Mouse (Mus musculus) c-Kit-positive CD71-negative TER-119-negative erythroid progenitor cells, embryonic 14.5 days (primary cell): ENCODE measurements around the gene Ccdc28a.
A peak's percentile ranks its signal among the peaks of the same experiment; 100 is the strongest.

ENCODE experiments used
- DNase-seq: peaks from one replicate; pipeline ENCODE4 v3.0.0-alpha.2; 2013; ENCODE audit warnings: low read depth

The Ccdc28a gene

DNA sequence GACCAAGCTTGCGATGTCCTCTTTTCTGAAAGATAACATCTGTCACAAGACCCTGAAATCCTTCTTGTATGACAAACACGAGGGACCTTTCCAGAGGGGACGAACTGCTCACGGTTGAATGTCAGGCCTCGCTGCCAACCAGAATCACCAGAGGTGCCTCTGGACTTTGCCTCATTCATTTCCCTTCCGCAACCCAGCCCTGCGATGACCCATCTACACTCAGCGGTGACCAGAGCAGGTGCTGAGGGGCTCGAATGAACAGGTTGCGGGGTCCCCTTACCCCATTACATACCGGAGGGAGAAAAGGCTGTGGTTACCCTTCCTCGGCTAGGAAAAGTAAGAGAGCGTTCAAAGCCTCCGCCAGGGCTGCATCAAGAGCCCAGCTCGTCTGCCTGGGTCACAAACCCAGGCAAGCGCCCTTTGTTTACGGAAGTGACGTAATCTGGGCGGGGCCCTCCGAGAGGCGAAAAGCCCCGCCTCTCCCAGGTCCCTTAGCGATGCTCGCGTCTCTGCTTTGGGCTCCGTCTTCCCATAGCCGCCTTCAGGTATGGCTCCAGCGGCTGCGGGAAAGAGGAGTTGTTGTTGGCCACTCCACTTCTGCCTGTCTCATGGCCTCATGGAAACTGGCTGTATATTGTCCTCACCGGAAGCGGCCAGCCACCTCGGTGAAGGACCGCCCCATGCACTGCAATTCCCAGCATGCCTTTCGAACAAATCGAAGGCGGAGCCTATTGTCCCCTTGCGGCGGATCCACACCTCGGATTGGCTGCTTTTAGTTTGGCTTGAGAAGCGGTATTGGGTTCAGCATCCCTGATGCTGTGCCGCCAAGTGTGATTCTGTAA lies at the start of gene Ccdc28a:
Gene Ccdc28a, minus strand, starts transcription at position 439 of the 842 bp plus-strand sequence.
- peak; percentile 92 for DNase-seq

- DNase-seq = no peak
Observed at GRCm38 (mm10) chr10:18283991-18284390, 49.2 kb upstream of the Ccdc28a start.

DNA sequence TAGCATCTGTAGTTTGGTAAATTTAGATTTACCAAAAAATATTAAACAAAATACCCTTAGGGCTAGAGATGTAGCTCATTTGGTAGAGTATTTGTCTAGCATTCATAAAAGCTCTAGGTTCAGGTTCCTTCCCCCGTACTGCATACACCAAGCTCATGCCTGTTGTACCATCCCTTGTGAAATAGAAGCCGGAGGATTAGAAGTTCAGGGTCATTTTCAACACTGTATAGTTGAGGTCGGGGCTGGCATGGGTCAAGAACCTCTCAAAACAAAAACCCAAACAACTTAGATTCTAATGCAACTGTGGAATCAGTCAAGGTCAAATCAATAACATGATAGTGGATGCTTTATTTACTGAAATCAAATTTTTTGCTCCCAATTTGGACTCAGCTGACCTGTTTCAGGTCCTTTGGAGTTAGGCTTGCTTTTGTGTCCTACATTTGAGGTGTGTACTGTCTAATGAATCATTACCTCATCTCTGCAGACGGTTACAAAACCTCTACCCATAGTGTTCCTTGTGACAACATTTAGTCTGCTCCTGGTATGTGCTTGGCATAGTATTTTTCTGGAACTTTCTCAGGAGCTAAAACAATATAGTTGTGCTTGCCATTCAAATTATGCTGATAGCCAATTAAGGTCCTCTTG lies 41.4 kb upstream of the Ccdc28a start:
- DNase-seq = no peak

- DNase-seq = no peak
Observed at GRCm38 (mm10) chr10:18251345-18251744, 16.5 kb upstream of the Ccdc28a start.

DNA sequence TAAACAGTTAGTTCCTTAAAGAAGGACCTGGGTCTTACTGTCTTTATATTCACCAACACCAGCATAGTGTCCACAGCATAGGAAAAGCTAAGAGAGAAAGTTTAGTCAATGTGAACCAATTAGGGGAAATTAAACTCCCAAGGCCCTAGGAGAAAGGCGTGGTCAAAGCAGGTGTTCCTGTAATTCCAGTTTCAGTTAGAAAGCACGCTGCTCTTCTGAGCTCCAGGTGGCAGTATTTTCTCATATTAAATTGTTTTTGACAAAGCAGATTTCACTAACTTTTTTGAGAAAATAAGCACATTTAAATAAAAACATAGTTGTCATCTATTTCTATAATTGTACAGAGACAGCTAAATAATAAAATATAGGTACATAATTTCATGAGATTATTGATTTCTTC lies 8.8 kb upstream of the Ccdc28a start:
- DNase-seq = no peak

GRCm38 (mm10) chr10:18237191-18237590 lies 2.4 kb upstream of the Ccdc28a start:
- no peak for DNase-seq

DNA sequence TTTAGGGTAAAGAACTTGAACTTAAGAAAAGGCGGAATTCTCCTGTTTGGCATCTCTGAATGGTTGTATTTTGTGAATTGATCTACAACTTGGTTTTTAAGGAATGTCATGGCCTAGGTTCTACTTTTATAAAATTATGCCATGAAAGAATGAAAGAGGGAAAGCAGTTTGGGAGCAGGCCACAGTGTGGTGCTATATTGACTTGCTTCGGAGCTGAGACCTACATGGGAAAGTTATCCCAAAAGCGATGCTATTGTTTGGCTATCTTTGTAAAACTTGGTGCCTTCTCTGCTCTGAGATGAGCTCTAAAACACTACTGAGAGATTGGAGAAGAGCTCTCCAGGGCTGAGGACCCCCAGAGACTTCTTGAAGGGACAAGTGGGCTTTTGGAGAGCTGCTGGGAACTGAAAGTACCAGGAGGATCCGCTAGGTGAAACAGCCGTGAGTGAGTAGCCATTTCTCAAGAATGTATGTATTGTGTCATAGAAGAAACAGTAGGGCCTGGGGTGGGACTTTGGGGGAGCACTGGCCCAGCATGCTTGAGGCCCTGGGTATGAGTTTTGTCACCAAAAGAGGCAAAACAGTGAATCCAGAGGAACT lies 1.6 kb upstream of the Ccdc28a start:
- no peak for DNase-seq

DNA sequence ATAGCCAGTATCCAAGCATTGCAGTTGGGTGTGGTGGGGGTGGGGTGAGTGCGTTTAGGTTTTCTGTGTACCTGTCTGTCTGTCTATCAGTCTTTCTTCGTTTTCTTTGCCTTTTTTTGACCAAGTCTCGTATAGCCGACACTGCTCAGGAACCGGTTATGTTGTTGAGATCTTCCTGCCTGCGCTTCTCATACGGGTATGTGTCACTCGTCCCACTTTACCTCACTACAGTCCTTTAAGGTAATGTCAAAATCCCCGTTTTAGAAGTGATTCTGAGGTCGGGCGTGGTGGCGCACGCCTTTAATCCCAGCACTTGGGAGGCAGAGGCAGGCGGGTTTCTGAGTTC lies 577 bp upstream of the Ccdc28a start:
- no peak for DNase-seq

DNA sequence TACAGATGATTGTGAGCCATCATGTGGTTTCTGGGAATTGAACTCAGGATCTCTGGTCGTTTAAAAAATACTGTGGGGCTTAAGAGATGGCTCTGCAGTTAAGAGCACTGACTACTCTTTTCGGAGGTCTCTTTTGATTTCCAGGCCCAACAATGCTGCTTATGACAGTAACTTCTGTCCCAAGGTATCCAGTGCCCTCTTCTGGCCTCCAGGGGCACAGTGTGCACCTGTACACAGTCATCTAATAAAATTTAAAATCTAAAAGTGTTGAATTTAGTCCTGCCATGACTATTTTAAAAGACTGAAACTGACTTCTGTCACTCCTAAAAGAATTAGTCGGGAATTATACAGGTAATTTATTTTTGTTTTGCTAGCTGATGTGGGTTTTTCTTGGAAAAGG lies 907 bp downstream of the Ccdc28a start:
- no peak for DNase-seq

- no peak for DNase-seq
Observed at GRCm38 (mm10) chr10:18224386-18224785, 10.4 kb downstream of the Ccdc28a start.

- DNase-seq = no peak
Observed at GRCm38 (mm10) chr10:18219351-18219750, 15.4 kb downstream of the Ccdc28a start.

DNA sequence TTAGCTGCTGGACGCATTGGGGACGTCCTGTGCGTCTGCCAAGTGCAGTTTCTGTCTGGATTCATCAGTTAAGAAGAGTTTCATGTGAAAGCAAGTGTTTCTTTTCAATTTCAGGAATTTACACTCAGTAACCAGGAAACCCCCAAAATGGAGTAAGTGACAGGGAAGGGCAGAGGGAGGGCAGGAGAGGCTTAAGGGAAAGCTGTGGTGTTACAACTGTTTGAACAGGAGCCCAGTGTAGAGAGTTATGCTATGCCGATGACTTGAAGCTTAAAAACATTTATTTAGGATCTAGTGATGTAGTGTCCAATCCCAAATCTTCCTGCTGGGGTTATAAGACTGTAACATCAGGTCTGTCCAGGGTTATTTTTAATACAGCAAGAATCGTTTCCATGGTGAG lies 20.7 kb downstream of the Ccdc28a start:
- no peak for DNase-seq

DNA sequence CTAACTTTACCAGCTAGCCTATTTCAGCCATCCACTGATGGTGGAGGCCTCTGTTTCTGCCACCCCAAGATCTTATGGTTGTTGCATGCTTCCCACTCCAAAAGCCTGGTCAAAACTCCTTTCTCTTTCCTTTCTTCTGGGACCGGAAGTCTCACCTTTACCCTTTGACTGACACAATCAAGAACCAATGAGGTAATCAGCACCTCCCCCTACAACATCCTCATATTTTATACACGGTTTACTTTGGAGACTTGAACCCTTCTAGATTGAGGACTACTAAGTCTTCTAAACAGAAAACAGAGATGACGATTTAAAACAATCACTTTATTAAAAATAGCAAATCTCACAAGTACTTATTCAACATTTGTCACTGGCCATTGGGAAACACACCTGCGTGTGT lies 21.4 kb downstream of the Ccdc28a start:
- DNase-seq = no peak

GRCm38 (mm10) chr10:18210726-18211125 lies 24.1 kb downstream of the Ccdc28a start, which contains the start of gene Ect2l:
TSS of gene Ect2l (minus strand) at chr10:18210890.
- DNase-seq = no peak

DNA sequence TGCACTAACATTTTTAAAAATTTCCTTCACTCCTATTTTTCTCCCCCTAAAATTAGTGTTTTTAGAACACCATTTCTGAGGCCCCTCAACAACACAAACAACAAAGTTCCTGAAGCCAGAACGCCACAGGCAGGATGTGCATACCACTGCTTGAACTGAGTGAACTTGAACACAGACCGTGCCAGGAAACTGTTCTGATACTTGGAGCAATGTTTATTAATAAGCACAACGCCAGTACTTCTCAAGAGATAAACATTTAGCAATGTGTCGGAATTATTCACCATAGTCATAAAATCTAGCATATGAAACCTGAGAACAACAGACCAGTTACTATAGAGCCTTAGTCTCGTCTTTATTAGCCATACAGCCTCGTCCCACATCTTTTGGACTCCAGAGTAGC lies 24.7 kb downstream of the Ccdc28a start:
- DNase-seq = no peak

DNA sequence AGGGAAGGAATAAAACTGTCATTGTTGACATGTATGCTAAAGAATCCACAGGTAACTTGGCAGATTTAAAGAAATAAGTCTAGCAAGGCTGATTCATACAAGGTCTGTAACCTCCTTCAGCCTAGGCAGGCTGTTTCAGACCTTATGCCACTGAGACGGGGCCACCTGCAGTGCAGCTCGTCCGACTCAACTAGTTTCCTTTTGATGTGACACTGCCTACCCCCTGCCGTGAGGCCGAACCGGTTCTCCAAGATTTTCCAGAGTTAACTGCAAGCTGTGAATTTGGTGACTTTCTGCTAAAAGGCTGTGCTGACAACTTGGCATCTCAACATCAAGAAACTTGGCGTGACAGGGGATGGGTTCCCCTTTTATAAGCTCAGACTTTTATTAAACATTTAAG lies 30.7 kb downstream of the Ccdc28a start:
- DNase-seq = no peak

- no peak for DNase-seq
Observed at GRCm38 (mm10) chr10:18202401-18202800, 32.4 kb downstream of the Ccdc28a start.

DNA sequence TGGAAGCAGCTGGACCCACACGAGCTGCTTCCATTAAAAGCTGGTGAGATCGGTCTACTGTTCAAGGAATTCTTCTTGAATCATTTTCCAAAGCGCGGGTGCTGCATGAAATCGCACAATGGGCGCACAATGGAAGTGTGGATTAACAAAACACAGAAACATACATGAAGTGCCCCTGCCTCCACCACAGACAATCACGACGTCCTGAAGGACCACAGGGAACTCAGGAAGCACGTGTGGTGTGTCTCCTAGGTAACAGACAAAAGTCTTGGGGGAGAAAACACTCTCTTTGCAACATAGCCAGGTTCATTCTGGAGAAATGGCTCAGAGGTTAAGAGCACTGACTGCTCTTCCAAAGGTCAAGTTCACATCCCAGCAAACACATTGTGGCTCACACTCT lies 34.1 kb downstream of the Ccdc28a start:
- no peak for DNase-seq

DNA sequence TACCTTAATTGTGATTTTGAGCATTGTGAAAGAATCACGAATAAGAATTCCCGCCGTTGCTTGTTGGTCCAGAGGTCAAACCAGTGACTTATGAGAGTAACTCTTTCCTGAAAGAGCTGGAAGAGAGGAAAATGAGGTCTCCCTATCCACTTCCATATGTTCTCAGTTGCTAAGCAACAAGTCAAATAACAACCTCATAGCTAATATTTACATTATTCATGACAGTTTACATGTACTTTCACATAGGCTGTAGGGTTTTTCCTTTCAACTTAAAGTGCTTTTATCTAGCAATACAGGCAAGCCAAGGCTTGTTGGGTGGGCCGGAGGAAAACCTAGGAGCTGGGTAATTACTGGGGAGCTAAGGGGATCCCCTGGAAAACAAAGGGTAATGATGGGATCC lies 34.9 kb downstream of the Ccdc28a start:
- DNase-seq = no peak

GRCm38 (mm10) chr10:18198286-18199015 lies 36.3 kb downstream of the Ccdc28a start:
- no peak for DNase-seq

DNA sequence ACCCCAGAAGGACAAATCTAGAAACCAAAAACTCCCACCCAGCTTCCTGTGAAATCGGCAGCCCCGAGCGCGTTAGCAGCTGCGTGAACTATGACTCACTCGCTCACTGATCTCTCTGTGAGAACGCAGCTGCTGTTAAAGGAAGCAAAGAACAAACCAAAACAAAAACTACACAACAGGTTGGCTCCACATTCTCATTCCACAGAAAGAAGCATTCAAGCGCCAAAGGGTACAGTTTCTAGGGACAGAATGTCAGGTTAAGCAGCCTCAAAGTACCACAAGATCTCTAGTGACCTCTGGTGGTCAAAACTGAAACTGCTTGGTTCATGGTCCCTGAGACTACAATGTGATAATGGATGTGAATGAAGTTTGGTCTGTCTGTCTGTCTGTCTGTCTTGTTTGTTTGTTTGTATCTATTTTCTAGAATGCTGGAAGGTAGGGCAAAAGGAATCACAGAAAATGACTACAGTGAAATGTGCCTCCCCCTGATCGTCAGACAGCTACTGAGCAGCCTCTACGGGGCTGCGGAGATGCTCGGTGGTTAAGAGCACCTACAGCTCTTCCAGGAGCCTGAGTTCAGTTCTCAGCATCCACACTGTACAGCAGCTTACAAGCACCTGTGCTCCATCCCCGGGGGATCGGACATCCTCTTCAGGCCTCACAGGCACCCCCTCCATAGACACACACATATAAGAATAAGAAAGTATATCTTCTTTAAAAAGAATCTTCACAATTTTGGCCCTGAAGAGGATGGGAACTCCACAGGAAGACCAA lies 37.4 kb downstream of the Ccdc28a start:
- DNase-seq = peak; percentile 74

- DNase-seq = no peak
Observed at GRCm38 (mm10) chr10:18194737-18195141, 40.1 kb downstream of the Ccdc28a start.
